Mouse (Mus musculus): Measurements from ENCODE around the gene Olfr93. TPM values are rescaled to one million over a fixed set of nuclear protein-coding genes. Genes with fewer than 3 reads are reported as not detected.
"Not testable (repeated sequence)": the region's sequence is repeated elsewhere in the genome, so short reads cannot be mapped to it uniquely, and the experiment has no call there.

Gene Olfr93
- polyA plus RNA-seq, 1 experiment from 2014 or later: not detected

GRCm38 (mm10) chr17:37185474-37185873, 24.2 kb upstream of the Olfr93 start:
- H3K4me1 ChIP-seq (replicated peaks; ENCODE audit: control insufficient read depth, insufficient read depth, low read length): no peaks in the 10 kb centered on the region
- H3K9ac ChIP-seq (ENCODE audit: low read length): no peak overlapping the region
- no peaks in the 10 kb centered on the region for H3K27me3 ChIP-seq (ENCODE audit: control insufficient read depth, insufficient read depth, low read depth, low read length)
- no peak for ATAC-seq (ENCODE audit: low read depth)
- H3K27ac ChIP-seq (ENCODE audit: low read length): no peak overlapping the region
- no peaks in the 10 kb centered on the region for H3K9me3 ChIP-seq (ENCODE audit: control insufficient read depth, low read length)
- WGBS: 25% methylated on average over 6 of the region's 6 CpGs
- no peak overlapping the region for H3K4me3 ChIP-seq (ENCODE audit: low read length)
- no peak overlapping the region for H3K4me2 ChIP-seq (ENCODE audit: low read depth, low read length)
- no peaks in the 10 kb centered on the region for H3K36me3 ChIP-seq (ENCODE audit: control insufficient read depth, insufficient read depth, low read length)

DNA sequence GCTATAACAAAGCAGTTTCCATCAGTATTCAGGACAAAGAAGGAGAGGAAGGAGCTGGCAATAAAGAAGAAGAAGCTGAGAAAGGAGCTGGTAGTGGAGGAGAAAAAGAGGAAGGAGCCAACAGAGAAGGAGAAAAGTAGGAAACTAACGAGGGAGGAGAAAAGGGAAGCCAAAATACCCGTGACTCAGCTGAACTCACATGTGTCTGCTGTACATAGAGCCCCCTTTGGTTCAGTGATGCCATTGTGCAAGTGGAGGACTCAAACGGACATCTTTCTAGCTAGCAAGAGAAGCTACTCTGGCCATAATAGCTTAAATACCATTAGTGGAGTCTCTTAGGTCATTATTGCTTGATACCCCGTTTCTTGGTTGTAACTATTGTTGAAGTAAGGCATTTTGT, 29.9 kb downstream of the Olfr93 start:
- not testable (repeated sequence) for H3K4me3 ChIP-seq (ENCODE audit: low read length); H3K4me1 ChIP-seq (replicated peaks; ENCODE audit: control insufficient read depth, insufficient read depth, low read length); H3K27ac ChIP-seq (ENCODE audit: low read length); H3K27me3 ChIP-seq (ENCODE audit: control insufficient read depth, insufficient read depth, low read depth, low read length); H3K9ac ChIP-seq (ENCODE audit: low read length); H3K36me3 ChIP-seq (ENCODE audit: control insufficient read depth, insufficient read depth, low read length); ATAC-seq (ENCODE audit: low read depth); H3K4me2 ChIP-seq (ENCODE audit: low read depth, low read length); H3K9me3 ChIP-seq (ENCODE audit: control insufficient read depth, low read length)
- WGBS: 67% methylated on average over 4 of the region's 4 CpGs

- Histone ChIP-seq H3K27me3 (ENCODE audit: control insufficient read depth, insufficient read depth, low read depth, low read length) (no peaks in the 10 kb centered on the region), H3K36me3 (ENCODE audit: control insufficient read depth, insufficient read depth, low read length) (no peaks in the 10 kb centered on the region), H3K4me1 (replicated peaks; ENCODE audit: control insufficient read depth, insufficient read depth, low read length) (no peaks in the 10 kb centered on the region), H3K4me3 (ENCODE audit: low read length) (no peak within 1 kb of the TSS), H3K4me2 (ENCODE audit: low read depth, low read length) (no peak within 1 kb of the TSS), H3K27ac (ENCODE audit: low read length) (no peak within 1 kb of the TSS), H3K9ac (ENCODE audit: low read length) (no peak within 1 kb of the TSS), H3K9me3 (ENCODE audit: control insufficient read depth, low read length) (no peaks in the 10 kb centered on the region)
- no peak for ATAC-seq (ENCODE audit: low read depth)
- 79% methylated on average over 2 of the region's 2 CpGs for WGBS
These were observed 41.3 kb downstream of the Olfr93 start, which contains the start of gene Olfr92 for GRCm38 (mm10) chr17:37119988-37120387. Gene Olfr92, minus strand, starts transcription at chr17:37120088.

- WGBS: 76% methylated on average over 1 of the region's 1 CpGs
- no peak within 1 kb of the TSS for H3K4me3 ChIP-seq (ENCODE audit: low read length)
- no peaks in the 10 kb centered on the region for H3K36me3 ChIP-seq (ENCODE audit: control insufficient read depth, insufficient read depth, low read length)
- H3K27ac ChIP-seq (ENCODE audit: low read length): no peak within 1 kb of the TSS
- no peaks in the 10 kb centered on the region for H3K9me3 ChIP-seq (ENCODE audit: control insufficient read depth, low read length)
- H3K4me2 ChIP-seq (ENCODE audit: low read depth, low read length): no peak within 1 kb of the TSS
- H3K27me3 ChIP-seq (ENCODE audit: control insufficient read depth, insufficient read depth, low read depth, low read length): no peaks in the 10 kb centered on the region
- no peak within 1 kb of the TSS for H3K9ac ChIP-seq (ENCODE audit: low read length)
- ATAC-seq (ENCODE audit: low read depth): no peak
- no peaks in the 10 kb centered on the region for H3K4me1 ChIP-seq (replicated peaks; ENCODE audit: control insufficient read depth, insufficient read depth, low read length)
These were observed 63.1 kb downstream of the Olfr93 start, which contains the start of gene Olfr91 for GRCm38 (mm10) chr17:37098178-37098577. Gene Olfr91, minus strand, starts transcription at chr17:37098278.

DNA sequence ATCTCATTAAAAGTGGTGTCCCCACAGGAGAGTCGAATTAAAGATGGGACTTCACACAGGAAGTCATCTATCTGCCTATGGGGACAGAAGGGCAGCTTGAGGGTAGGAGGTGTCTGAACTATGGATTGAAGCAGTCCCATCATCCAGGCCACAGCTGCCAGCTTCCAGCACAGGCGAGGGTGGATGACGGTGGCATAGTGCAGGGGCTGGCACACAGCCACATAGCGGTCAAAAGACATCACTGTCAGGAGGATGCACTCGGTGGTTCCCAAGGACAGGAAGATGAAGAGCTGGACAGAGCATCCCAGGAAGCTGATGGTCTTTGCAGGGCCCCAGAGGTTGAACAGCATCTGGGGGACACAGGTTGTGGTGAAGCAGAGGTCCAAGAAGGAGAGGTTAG, 68.0 kb downstream of the Olfr93 start:
- ATAC-seq (ENCODE audit: low read depth): no peak
- Histone ChIP-seq H3K27ac (ENCODE audit: low read length) (no peak overlapping the region), H3K9me3 (ENCODE audit: control insufficient read depth, low read length) (no peaks in the 10 kb centered on the region), H3K4me3 (ENCODE audit: low read length) (no peak overlapping the region), H3K9ac (ENCODE audit: low read length) (no peak overlapping the region), H3K36me3 (ENCODE audit: control insufficient read depth, insufficient read depth, low read length) (no peaks in the 10 kb centered on the region), H3K4me1 (replicated peaks; ENCODE audit: control insufficient read depth, insufficient read depth, low read length) (no peaks in the 10 kb centered on the region), H3K4me2 (ENCODE audit: low read depth, low read length) (no peak overlapping the region), H3K27me3 (ENCODE audit: control insufficient read depth, insufficient read depth, low read depth, low read length) (no peaks in the 10 kb centered on the region)
- 64% methylated on average over 5 of the region's 5 CpGs for WGBS

GRCm38 (mm10) chr17:37092198-37092597, 69.1 kb downstream of the Olfr93 start:
- WGBS: 63% methylated on average over 1 of the region's 1 CpGs
- Histone ChIP-seq H3K36me3 (ENCODE audit: control insufficient read depth, insufficient read depth, low read length) (no peaks in the 10 kb centered on the region), H3K4me3 (ENCODE audit: low read length) (no peak overlapping the region), H3K4me1 (replicated peaks; ENCODE audit: control insufficient read depth, insufficient read depth, low read length) (no peaks in the 10 kb centered on the region), H3K27ac (ENCODE audit: low read length) (no peak overlapping the region), H3K27me3 (ENCODE audit: control insufficient read depth, insufficient read depth, low read depth, low read length) (no peaks in the 10 kb centered on the region), H3K9me3 (ENCODE audit: control insufficient read depth, low read length) (no peaks in the 10 kb centered on the region), H3K9ac (ENCODE audit: low read length) (no peak overlapping the region), H3K4me2 (ENCODE audit: low read depth, low read length) (no peak overlapping the region)
- ATAC-seq (ENCODE audit: low read depth): no peak

Other genes with a start within 250 kb of the Olfr93 start
- 0.65 and 1.7 TPM in 2 replicates for gene Rnf39, start 218.6 kb downstream of the Olfr93 start, polyA plus RNA-seq (2015; fragmentation: Nextera tagmentation; extraction: Ambion mirVana)
- gene Ppp1r11, start 209.8 kb downstream of the Olfr93 start, polyA plus RNA-seq (2015; fragmentation: Nextera tagmentation; extraction: Ambion mirVana): 104 and 117 TPM in 2 replicates
- 93.7 and 96.4 TPM in 2 replicates for gene Znrd1, start 202.9 kb downstream of the Olfr93 start, polyA plus RNA-seq (2015; fragmentation: Nextera tagmentation; extraction: Ambion mirVana)
- 7.2 and 7.7 TPM in 2 replicates for gene Znrd1as, start 202.9 kb downstream of the Olfr93 start, polyA plus RNA-seq (2015; fragmentation: Nextera tagmentation; extraction: Ambion mirVana)
- gene 2410137M14Rik, start 180.3 kb downstream of the Olfr93 start, polyA plus RNA-seq (2015; fragmentation: Nextera tagmentation; extraction: Ambion mirVana): not detected in 2 replicates
- 0.33 and 0.38 TPM in 2 replicates for gene H2-M5, start 172.0 kb downstream of the Olfr93 start, polyA plus RNA-seq (2015; fragmentation: Nextera tagmentation; extraction: Ambion mirVana)
- 70.1 and 73.4 TPM in 2 replicates for gene Zfp57, start 160.3 kb downstream of the Olfr93 start, polyA plus RNA-seq (2015; fragmentation: Nextera tagmentation; extraction: Ambion mirVana)
- 0.11 TPM in 1 of 2 replicates, not detected in the other for gene Mog, start 138.1 kb downstream of the Olfr93 start, polyA plus RNA-seq (2015; fragmentation: Nextera tagmentation; extraction: Ambion mirVana)
- gene Gabbr1, start 115.5 kb downstream of the Olfr93 start, polyA plus RNA-seq (2015; fragmentation: Nextera tagmentation; extraction: Ambion mirVana): 5.6 and 7.3 TPM in 2 replicates
- gene Olfr90, start 73.0 kb downstream of the Olfr93 start, polyA plus RNA-seq (2015; fragmentation: Nextera tagmentation; extraction: Ambion mirVana): not detected in 2 replicates
- not detected in 2 replicates for gene Olfr91, start 63.2 kb downstream of the Olfr93 start, polyA plus RNA-seq (2015; fragmentation: Nextera tagmentation; extraction: Ambion mirVana)
- not detected in 2 replicates for gene Olfr92, start 41.4 kb downstream of the Olfr93 start, polyA plus RNA-seq (2015; fragmentation: Nextera tagmentation; extraction: Ambion mirVana)
- 0.28 and 1.1 TPM in 2 replicates for gene Ubd, start 32.4 kb upstream of the Olfr93 start, polyA plus RNA-seq (2015; fragmentation: Nextera tagmentation; extraction: Ambion mirVana)
- gene Olfr94, start 39.5 kb upstream of the Olfr93 start, polyA plus RNA-seq (2015; fragmentation: Nextera tagmentation; extraction: Ambion mirVana): not detected in 2 replicates
- gene Olfr95, start 51.6 kb upstream of the Olfr93 start, polyA plus RNA-seq (2015; fragmentation: Nextera tagmentation; extraction: Ambion mirVana): not detected in 2 replicates
- gene Olfr96, start 58.7 kb upstream of the Olfr93 start, polyA plus RNA-seq (2015; fragmentation: Nextera tagmentation; extraction: Ambion mirVana): not detected in 2 replicates
- gene Olfr97, start 75.8 kb upstream of the Olfr93 start, polyA plus RNA-seq (2015; fragmentation: Nextera tagmentation; extraction: Ambion mirVana): not detected in 2 replicates
- gene Olfr98, start 102.3 kb upstream of the Olfr93 start, polyA plus RNA-seq (2015; fragmentation: Nextera tagmentation; extraction: Ambion mirVana): not detected in 2 replicates
- 2.3 and 3.1 TPM in 2 replicates for gene H2-M3, start 108.7 kb upstream of the Olfr93 start, polyA plus RNA-seq (2015; fragmentation: Nextera tagmentation; extraction: Ambion mirVana)
- gene Olfr99, start 122.0 kb upstream of the Olfr93 start, polyA plus RNA-seq (2015; fragmentation: Nextera tagmentation; extraction: Ambion mirVana): not detected in 2 replicates
- gene Olfr101, start 142.8 kb upstream of the Olfr93 start, polyA plus RNA-seq (2015; fragmentation: Nextera tagmentation; extraction: Ambion mirVana): not detected in 2 replicates
- not detected in 2 replicates for gene Olfr102, start 155.6 kb upstream of the Olfr93 start, polyA plus RNA-seq (2015; fragmentation: Nextera tagmentation; extraction: Ambion mirVana)
- gene Olfr103, start 178.2 kb upstream of the Olfr93 start, polyA plus RNA-seq (2015; fragmentation: Nextera tagmentation; extraction: Ambion mirVana): not detected in 2 replicates
- gene Olfr104-ps, start 198.1 kb upstream of the Olfr93 start, polyA plus RNA-seq (2015; fragmentation: Nextera tagmentation; extraction: Ambion mirVana): not detected in 2 replicates
- not detected in 2 replicates for gene Olfr105-ps, start 217.5 kb upstream of the Olfr93 start, polyA plus RNA-seq (2015; fragmentation: Nextera tagmentation; extraction: Ambion mirVana)
- not detected in 2 replicates for gene Olfr106-ps, start 228.9 kb upstream of the Olfr93 start, polyA plus RNA-seq (2015; fragmentation: Nextera tagmentation; extraction: Ambion mirVana)
- gene Olfr107, start 237.7 kb upstream of the Olfr93 start, polyA plus RNA-seq (2015; fragmentation: Nextera tagmentation; extraction: Ambion mirVana): not detected in 2 replicates